Mouse (Mus musculus): Measurements from ENCODE around the gene Mucl2. TPM values are rescaled to one million over a fixed set of nuclear protein-coding genes. Genes with fewer than 3 reads are reported as not detected.

Gene Mucl2
- not detected for total RNA-seq (2023)

GRCm38 (mm10) chr15:103899212-103899611 is at the start of gene Mucl2:
Mucl2 (minus strand) TSS chr15:103899312.

Other genes with a start within 250 kb of the Mucl2 start
- gene Mucl1, start 143.8 kb downstream of the Mucl2 start, total RNA-seq (2023): not detected

Measured in neutrophil, adult 83 days (primary cell).